Mouse (Mus musculus) B cell, adult 2 months (primary cell): ENCODE results near the gene Olfr639.
"Not testable (repeated sequence)": the region's sequence is repeated elsewhere in the genome, so short reads cannot be mapped to it uniquely, and the experiment has no call there.

Experiments
- DNase-seq, 2 experiments: peaks; one replicate each; pipeline ENCODE4 v3.0.0; 2022

Olfr639 gene

GRCm38 (mm10) chr7:104017203-104017602 is at the start of gene Olfr639:
Olfr639 (minus strand) TSS chr7:104017303.
- no peak for DNase-seq

DNA sequence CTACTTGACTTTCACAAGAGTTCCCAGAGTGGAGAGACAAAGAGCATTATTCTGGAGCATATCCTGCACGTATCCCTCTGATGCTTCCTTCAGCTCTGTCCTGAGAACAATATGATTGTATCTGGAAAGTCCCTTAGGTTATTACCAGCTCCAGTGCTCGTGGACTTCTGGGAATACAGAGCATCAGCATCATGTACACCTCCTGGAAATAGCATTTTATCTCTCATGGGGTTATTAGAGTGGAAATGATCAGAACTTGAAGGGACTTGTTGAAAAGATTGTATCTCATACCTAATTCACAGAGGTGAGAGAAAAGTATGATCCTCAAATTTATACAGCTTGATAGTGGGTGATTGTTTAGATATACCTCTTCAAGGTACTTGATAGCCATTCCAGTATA is 44.2 kb upstream of the Olfr639 start, which contains the start of gene 4930516K23Rik:
Gene 4930516K23Rik (minus strand): TSS at position 101 of the 400 bp plus-strand sequence.
- DNase-seq, result no peak

GRCm38 (mm10) chr7:104059215-104059614 is 42.1 kb upstream of the Olfr639 start:
- no peak for DNase-seq

DNA sequence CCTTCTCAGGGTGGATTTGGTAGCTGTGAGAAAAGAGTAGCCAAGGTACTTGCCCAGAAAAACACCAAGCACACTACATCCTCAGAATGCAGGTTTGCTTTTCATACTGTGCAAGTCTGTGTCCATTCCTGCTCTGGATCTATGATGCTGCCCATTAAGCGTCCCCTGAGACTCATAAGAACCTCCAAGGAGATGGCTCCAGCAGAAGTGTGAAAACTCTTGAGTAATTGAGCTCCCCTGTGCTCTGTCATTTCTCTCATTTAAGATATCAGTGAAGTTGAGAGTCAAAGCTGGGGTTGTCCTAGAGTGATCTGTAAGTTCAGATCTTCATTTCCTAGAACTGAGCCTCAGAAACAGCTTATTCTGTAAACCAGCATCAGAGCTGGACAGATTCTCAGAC is 35.5 kb upstream of the Olfr639 start, which contains the start of gene Olfr642:
Gene Olfr642 (minus strand): TSS at position 101 of the 400 bp plus-strand sequence.
- DNase-seq, result no peak

DNA sequence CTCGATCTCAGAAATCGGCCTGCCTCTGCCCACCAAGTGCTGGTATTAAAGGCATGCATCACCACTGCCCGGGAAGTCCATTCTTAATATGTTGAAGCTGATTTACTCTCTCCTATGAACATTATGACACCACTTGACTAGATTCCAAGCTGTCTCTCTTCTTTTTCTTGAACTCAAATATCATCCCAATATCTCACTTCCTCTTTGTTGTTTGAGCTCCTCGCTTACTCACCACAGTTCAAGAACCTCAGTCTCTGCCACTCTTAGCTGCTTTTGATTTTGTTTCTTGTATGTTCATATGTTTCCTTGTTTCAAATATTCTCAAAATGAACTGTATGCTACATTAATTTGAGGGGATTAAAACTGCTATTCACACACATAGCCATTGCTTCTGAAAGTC is 33.6 kb upstream of the Olfr639 start:
- no peak for DNase-seq

DNA sequence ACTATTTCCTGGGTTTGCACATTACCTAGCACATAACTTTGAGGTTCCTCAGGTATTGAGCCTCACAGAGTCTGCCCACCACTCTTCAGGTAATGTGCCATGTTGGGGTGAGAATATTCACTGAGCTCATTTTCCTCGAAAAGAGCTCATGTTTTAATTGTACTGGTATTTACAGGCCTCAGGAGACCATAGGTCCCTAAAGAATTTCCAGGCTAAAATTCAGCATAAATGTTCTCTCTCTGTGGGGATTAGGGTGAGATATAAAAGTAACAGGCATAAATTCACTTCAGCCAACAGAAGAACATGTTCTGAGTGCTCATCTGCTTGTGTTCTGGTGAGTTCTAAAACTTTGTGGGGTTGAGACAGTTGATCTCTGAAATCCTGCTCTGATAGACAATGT is 18.0 kb upstream of the Olfr639 start, which contains the start of gene Olfr641:
Gene Olfr641 (plus strand): TSS at position 301 of the 400 bp plus-strand sequence.
- no peak for DNase-seq

DNA sequence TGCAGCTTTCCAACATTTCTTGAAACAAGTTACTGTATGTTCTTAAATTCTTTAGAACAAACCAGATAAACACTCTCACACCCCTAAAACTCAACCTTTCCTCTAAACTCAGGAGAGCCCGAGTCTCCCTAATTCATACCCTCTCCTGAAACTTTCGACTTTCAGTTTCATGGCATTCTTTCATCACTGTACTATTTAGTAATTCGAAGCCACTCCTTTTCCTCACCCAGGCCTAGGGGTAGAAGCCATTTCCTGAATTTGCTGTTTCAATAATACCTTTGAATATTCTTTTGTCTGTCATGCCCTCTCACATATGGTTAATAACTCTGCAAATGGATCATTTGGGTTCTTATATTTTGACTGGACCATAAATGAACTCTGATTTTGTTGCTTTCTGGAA is 9.9 kb upstream of the Olfr639 start:
- DNase-seq, result no peak

DNA sequence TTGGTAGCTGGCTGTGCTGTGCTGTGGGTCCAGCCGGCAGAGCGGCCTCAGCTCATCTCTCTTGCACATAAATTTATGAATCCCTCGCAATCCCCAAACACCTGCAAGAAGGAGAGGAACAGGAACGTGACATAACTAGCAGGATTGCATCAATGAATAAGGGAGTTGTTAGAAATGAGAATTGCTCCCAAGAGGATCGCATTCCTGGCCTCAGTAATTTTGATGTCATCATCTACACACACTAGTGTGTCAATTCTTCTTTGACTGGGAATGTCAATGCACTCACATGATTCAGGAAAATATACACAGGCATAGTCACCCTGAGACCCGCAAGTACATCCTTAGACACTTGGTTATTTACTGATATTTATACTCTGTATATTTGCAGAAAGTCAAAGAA is 8.4 kb upstream of the Olfr639 start, which contains the start of gene Olfr640:
Gene Olfr640 (minus strand): TSS at position 101 of the 400 bp plus-strand sequence.
- no peak for DNase-seq

DNA sequence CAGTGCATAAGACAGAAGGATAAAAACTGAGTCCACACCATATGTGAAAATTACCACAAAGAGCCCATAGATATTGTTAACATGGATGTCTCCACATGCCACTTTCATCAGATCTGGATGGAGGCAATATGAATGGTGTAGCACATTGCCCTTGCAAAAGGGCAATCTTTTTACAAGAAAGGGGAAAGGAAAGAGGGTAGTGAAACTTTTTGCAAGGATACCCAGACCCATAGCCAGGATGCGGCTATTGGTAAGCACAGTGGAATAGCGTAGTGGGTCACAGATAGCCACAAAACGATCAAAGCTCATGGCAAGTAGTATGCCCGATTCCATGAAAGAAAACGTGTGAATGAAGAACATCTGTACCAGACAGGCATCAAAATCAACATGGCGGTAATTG is 4.5 kb upstream of the Olfr639 start:
- no peak for DNase-seq

- DNase-seq, result no peak
Measured at GRCm38 (mm10) chr7:104018953-104019352, 1.9 kb upstream of the Olfr639 start.

- no peak for DNase-seq
Measured at GRCm38 (mm10) chr7:103999124-103999523, 18.0 kb downstream of the Olfr639 start.

GRCm38 (mm10) chr7:103998446-103998845 is 18.7 kb downstream of the Olfr639 start, which contains the start of gene Olfr638:
Olfr638 (plus strand) TSS chr7:103998746.
- DNase-seq, result no peak

GRCm38 (mm10) chr7:103971782-103972181 is 45.3 kb downstream of the Olfr639 start:
- DNase-seq, result no peak

DNA sequence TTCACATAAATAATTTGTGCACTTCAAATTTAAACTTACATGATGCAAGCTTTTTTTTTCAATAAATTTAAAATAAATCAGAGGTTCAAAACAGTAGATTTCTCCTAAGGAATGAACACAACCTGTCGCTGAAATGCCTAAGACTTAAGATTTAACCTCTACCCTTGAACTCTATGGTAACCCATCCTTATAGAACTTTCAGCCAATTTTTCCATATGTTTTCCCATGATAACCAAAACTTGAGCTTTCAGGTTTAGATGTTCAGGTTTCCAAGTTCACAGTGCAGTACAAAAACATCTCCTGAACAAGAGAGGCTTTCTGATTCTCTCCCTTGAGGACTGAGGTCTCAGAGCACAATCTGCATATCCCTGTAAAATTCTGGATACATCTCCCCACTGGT is 46.3 kb downstream of the Olfr639 start, which contains the start of gene Olfr635:
Gene Olfr635 (plus strand): TSS at position 301 of the 400 bp plus-strand sequence.
- no peak for DNase-seq

DNA sequence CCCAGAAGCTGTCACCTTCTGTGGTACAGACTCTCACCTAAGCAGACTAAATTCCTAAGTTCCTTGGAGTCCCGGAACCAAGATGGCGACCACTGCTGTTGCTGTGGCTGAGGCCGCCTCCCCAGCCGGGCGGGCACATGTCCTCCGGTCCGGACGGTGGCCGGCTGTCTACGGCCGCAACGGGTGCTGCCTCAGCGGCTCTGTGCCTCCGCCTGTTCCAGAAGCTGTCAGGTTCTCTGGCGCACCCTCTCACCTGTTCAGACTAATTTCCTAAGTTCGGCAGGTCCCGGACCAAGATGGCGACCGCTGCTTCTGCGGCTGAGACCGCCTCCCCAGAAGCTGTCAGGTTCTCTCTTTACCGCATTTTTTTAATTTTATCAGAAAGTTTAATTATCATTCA is 50.2 kb downstream of the Olfr639 start:
- DNase-seq, result not testable (repeated sequence)
